8 mouse cellular contexts compared by ENCODE assay signal in genomic region chr1:89108340-89108896, GRCm38 (mm10). TPM values are rescaled to one million over a fixed set of nuclear protein-coding genes. Genes with fewer than 3 reads are reported as not detected.
DNase-seq lines count a peak whose midpoint lies in the region; ATAC-seq lines count a peak whose summit lies in the region.

No protein-coding gene starts in this region.

- peaks cover 32% of the 10 kb centered on the region for H3K36me3 ChIP-seq in embryonic facial prominence, embryonic 10.5 days (replicated peaks)

- H3K27ac ChIP-seq in embryonic facial prominence, embryonic 10.5 days (replicated peaks) = peak overlapping the region; percentile 85

- H3K4me1 ChIP-seq in embryonic facial prominence, embryonic 10.5 days = peaks cover 75% of the 10 kb centered on the region

- peak overlapping the region; percentile 8; the same call in 1 of the 2 replicates for H3K4me3 ChIP-seq in embryonic facial prominence, embryonic 10.5 days

- no peak for ATAC-seq in erythroid progenitor cell, adult 5-6 weeks (replicated peaks; ENCODE audit: low FRiP score, poor library complexity, severe bottlenecking)

- 16% methylated on average over 6 of the region's 6 CpGs for whole genome bisulfite sequencing in embryonic facial prominence, embryonic 10.5 days

- peak; percentile 15 to 16 for DNase-seq in thymus, postnatal 36 days
- DNase-seq in thymus, postnatal 4 days = no peak
- peak; percentile 70 for DNase-seq in embryonic facial prominence, embryonic 10.5 days (ENCODE audit: low spot score)
- DNase-seq in kidney, postnatal 10 days = peak; percentile 83
- peak; percentile 63 for DNase-seq in lung, postnatal 25 days (ENCODE audit: low spot score)
- no peak for DNase-seq in ovary, postnatal 10 days (ENCODE audit: low spot score)
- DNase-seq in left cerebral cortex, adult 8-10 months (ENCODE audit: low spot score in 2 of 2) = no peak

- no peaks in the 10 kb centered on the region for H3K27me3 ChIP-seq in embryonic facial prominence, embryonic 10.5 days (replicated peaks; ENCODE audit: low read depth, poor library complexity, severe bottlenecking)

- no peaks in the 10 kb centered on the region for H3K9me3 ChIP-seq in embryonic facial prominence, embryonic 10.5 days

RNA-seq across cellular contexts. Expression of gene Sh3bp4, which starts 38.2 kb away (rescaled TPM):
- 25.1 and 26.5 TPM in 2 replicates for polyA plus RNA-seq in embryonic facial prominence, embryonic 10.5 days (2016; fragmentation: Nextera tagmentation; extraction: Ambion mirVana)
- total RNA-seq in erythroid progenitor cell, adult 5-6 weeks (2015; ENCODE audit: low replicate concordance) = 0.72 TPM in 1 of 2 replicates, not detected in the other
- not detected in 2 replicates for total RNA-seq in erythroid progenitor cell, adult 5-6 weeks (2017; ENCODE audit: low replicate concordance)
- 10 to 100 TPM; 16.2 to 17.6 (median 17.2) TPM for total RNA-seq in left cerebral cortex, adult 8-10 months (2022)

Comparison
In these comparisons a context has a peak if more than half of its experiments do, and no peak if none do; other contexts are left out.
1. DNase-seq: peak in thymus, postnatal 36 days (2 of 2), embryonic facial prominence, embryonic 10.5 days (single experiment), kidney, postnatal 10 days (single experiment) and lung, postnatal 25 days (single experiment); none in thymus, postnatal 4 days (single experiment), ovary, postnatal 10 days (single experiment) and left cerebral cortex, adult 8-10 months (0 of 2).
2. RNA of gene Sh3bp4, which starts 38.2 kb away (total RNA-seq): 16.2 to 17.6 TPM in left cerebral cortex, adult 8-10 months; 0.72 TPM in erythroid progenitor cell, adult 5-6 weeks; every median in the first group is over 4 times any median in the second.